Mouse (Mus musculus) splenic B cell, adult 2 months (primary cell): ENCODE data around the gene Pou2f3.

ENCODE experiments used
- DNase-seq: peaks from one replicate; pipeline ENCODE4 v3.0.0-alpha.2; 2011; ENCODE audit warnings: low read depth, low spot score
- H3K27me3 ChIP-seq: 2 replicates; pipeline ENCODE4 v1.6.1; 2012; ENCODE audit warnings: mild to moderate bottlenecking, low read length, moderate library complexity, mixed read lengths; ENCODE audit not compliant: control insufficient read depth, poor library complexity, insufficient read depth, severe bottlenecking
- H3K36me3 ChIP-seq: 2 replicates; pipeline ENCODE4 v1.6.1; 2012; ENCODE audit warnings: mild to moderate bottlenecking, low read length, moderate library complexity, mixed read lengths; ENCODE audit not compliant: control insufficient read depth, poor library complexity, insufficient read depth, severe bottlenecking

The Pou2f3 gene

DNA sequence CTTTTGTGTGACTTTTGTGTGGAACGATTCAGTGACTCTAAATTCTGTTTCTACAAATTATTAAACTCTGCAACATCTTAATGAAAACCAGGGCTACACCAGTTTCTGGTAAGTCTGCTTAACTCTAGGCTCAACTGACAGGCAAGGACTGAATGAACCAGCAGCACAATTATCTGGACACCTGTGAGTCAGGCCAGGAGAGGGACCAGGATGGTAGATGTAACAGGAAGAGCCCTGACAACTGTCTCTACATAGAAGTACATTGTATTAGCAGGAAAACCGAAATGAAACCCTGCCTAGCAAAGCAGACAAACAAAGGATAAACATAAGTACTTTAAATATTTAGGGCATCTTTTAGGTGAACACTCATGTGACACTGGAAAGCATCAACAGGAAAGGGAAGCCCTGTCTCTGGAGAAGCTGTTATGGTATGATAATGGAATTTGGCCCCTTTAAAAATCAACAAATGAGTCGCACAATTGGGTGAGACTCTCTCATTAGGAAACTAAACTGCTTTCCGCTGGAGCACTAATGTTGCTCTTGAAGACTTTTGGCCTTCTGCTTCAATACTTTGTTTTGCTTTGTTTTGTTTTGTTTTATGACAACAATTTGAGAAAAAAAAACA lies 106.4 kb downstream of the Pou2f3 start:
- H3K27me3 ChIP-seq: no peaks in the 10 kb centered on the region; the same call in none of the 2 replicates
- no peak for DNase-seq

DNA sequence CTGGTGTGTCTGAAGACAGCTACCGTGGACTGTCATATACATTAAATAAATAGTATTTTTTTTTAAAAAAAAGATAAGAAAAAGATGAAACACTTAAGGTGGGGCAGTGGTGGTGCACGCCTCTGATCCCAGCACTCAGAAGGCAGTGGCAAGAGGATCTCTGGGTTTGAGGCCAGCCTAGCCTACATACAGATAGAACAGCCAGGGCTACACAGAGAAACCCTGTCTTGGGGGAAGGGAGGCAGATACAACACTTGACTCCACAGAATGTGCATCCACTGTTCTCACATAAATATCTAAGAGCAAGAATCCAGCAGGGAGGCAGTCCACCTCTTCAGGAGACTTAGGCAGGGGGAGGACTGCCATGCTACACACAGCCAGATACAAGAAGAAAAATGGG lies 107.2 kb downstream of the Pou2f3 start:
- no peaks in the 10 kb centered on the region; the same call in none of the 2 replicates for H3K27me3 ChIP-seq
- no peak for DNase-seq
- H3K36me3 ChIP-seq: no peaks in the 10 kb centered on the region

More for the DNA sequence above, 106.4 kb downstream of the Pou2f3 start:
- H3K36me3 ChIP-seq: no peaks in the 10 kb centered on the region

- Histone ChIP-seq H3K36me3 (no peaks in the 10 kb centered on the region), H3K27me3 (no peaks in the 10 kb centered on the region; the same call in none of the 2 replicates)
- DNase-seq: no peak
These were observed 108.1 kb downstream of the Pou2f3 start for GRCm38 (mm10) chr9:43101936-43102595.

DNA sequence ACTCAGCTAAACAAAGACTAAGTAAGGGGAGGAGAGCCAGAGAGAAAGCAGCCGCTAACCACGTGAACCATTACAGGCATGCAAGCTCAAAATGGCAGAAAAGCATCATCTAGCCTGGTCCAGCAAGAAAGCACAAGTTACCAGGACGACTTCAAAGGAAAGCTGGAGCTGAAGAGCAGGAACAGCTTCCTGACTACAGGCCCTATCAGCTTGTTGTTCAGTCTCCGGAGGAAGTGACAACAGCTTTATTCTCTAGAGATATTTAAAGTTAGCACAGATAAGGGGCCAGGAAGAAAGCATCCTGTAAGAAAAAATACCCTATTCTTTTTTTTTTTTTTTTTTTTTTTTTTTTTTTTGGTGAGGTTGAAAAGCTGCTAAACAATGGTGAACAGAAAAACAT lies 111.2 kb downstream of the Pou2f3 start:
- DNase-seq: no peak
- Histone ChIP-seq H3K36me3 (no peaks in the 10 kb centered on the region), H3K27me3 (no peaks in the 10 kb centered on the region)

GRCm38 (mm10) chr9:43097801-43098557 lies 112.2 kb downstream of the Pou2f3 start:
- H3K36me3 ChIP-seq: no peaks in the 10 kb centered on the region
- DNase-seq: no peak
- no peaks in the 10 kb centered on the region for H3K27me3 ChIP-seq

- no peaks in the 10 kb centered on the region for H3K27me3 ChIP-seq
- no peaks in the 10 kb centered on the region for H3K36me3 ChIP-seq
- peak; percentile 50 for DNase-seq
These were observed 113.8 kb downstream of the Pou2f3 start for GRCm38 (mm10) chr9:43096337-43096736.

- DNase-seq: no peak
- Histone ChIP-seq H3K36me3 (no peaks in the 10 kb centered on the region), H3K27me3 (no peaks in the 10 kb centered on the region)
These were observed 115.3 kb downstream of the Pou2f3 start for GRCm38 (mm10) chr9:43094828-43095227.

- H3K27me3 ChIP-seq: no peaks in the 10 kb centered on the region
- DNase-seq: no peak
- H3K36me3 ChIP-seq: no peaks in the 10 kb centered on the region
These were observed 116.4 kb downstream of the Pou2f3 start for GRCm38 (mm10) chr9:43093803-43094202.

- Histone ChIP-seq H3K36me3 (no peaks in the 10 kb centered on the region), H3K27me3 (no peaks in the 10 kb centered on the region)
- DNase-seq: no peak
These were observed 124.4 kb downstream of the Pou2f3 start for GRCm38 (mm10) chr9:43085686-43086285.

- Histone ChIP-seq H3K36me3 (no peaks in the 10 kb centered on the region), H3K27me3 (no peaks in the 10 kb centered on the region)
- no peak for DNase-seq
These were observed 125.4 kb downstream of the Pou2f3 start for GRCm38 (mm10) chr9:43084496-43085362.

GRCm38 (mm10) chr9:43083441-43084055 lies 126.6 kb downstream of the Pou2f3 start:
- DNase-seq: no peak
- no peaks in the 10 kb centered on the region for H3K27me3 ChIP-seq
- no peaks in the 10 kb centered on the region for H3K36me3 ChIP-seq

GRCm38 (mm10) chr9:43078711-43079110 lies 131.5 kb downstream of the Pou2f3 start:
- Histone ChIP-seq H3K36me3 (no peaks in the 10 kb centered on the region), H3K27me3 (no peaks in the 10 kb centered on the region)
- no peak for DNase-seq

DNA sequence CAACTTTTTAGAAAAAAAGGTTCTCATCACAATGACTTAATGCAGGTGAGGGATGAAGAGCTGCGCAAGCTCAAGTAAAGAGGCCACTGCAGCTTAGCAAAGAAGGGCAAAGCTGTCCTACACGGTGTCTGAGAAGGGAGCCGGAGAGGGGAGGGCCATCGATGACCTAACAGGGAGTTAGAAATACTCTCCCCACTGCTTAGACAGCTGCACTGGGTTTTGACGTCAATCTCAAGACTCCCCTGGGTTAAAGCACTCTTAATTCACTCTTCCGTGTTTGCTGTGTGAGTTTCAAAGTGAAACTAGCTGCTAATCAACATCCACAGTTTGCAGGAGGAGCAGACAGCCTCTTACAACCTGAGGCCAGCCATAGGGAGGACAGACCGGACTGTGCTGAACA lies 134.0 kb downstream of the Pou2f3 start:
- Histone ChIP-seq H3K27me3 (no peaks in the 10 kb centered on the region), H3K36me3 (no peaks in the 10 kb centered on the region)
- no peak for DNase-seq

GRCm38 (mm10) chr9:43074611-43075010 lies 135.6 kb downstream of the Pou2f3 start:
- no peak for DNase-seq
- H3K36me3 ChIP-seq: no peaks in the 10 kb centered on the region
- no peaks in the 10 kb centered on the region for H3K27me3 ChIP-seq
